Mouse (Mus musculus) cerebellum, adult (tissue): ENCODE data around the gene 2300003K06Rik.
"Not testable (repeated sequence)": the region's sequence is repeated elsewhere in the genome, so short reads cannot be mapped to it uniquely, and the experiment has no call there.

Experiments
- ATAC-seq: cut with Nextera tagmentation; 2 replicates; pipeline ENCODE4 v1.9.2; 2017; ENCODE audit warnings: mild to moderate bottlenecking, moderate library complexity, mixed read lengths; ENCODE audit not compliant: insufficient number of reproducible peaks, low FRiP score, low TSS enrichment

Gene 2300003K06Rik

GRCm38 (mm10) chr11:99837966-99838365, at the start of gene 2300003K06Rik:
2300003K06Rik (minus strand) TSS chr11:99838066.
- no peak for ATAC-seq

GRCm38 (mm10) chr11:99878887-99879286, 41.0 kb upstream of the 2300003K06Rik start, which contains the start of gene Gm11567:
Gm11567 (plus strand) TSS chr11:99879187.
- ATAC-seq, result not testable (repeated sequence)

- ATAC-seq, result not testable (repeated sequence)
These were observed 35.2 kb upstream of the 2300003K06Rik start, which contains the start of gene Krtap9-1 for GRCm38 (mm10) chr11:99873089-99873488. Krtap9-1 (plus strand) TSS chr11:99873389.

- not testable (repeated sequence) for ATAC-seq
These were observed 26.3 kb upstream of the 2300003K06Rik start, which contains the start of gene Gm11559 for GRCm38 (mm10) chr11:99864176-99864575. Gm11559 (plus strand) TSS chr11:99864476.

GRCm38 (mm10) chr11:99858761-99859160, 20.9 kb upstream of the 2300003K06Rik start:
- ATAC-seq, result no peak

- no peak for ATAC-seq
These were observed 19.8 kb upstream of the 2300003K06Rik start, which contains the start of gene Gm11568 for GRCm38 (mm10) chr11:99857617-99858016. Gm11568 (plus strand) TSS chr11:99857917.

- ATAC-seq, result no peak
These were observed 16.3 kb upstream of the 2300003K06Rik start for GRCm38 (mm10) chr11:99854121-99854520.

- ATAC-seq, result no peak
These were observed 13.6 kb upstream of the 2300003K06Rik start, which contains the start of gene Krtap4-16 for GRCm38 (mm10) chr11:99851508-99851907. Krtap4-16 (minus strand) TSS chr11:99851608.

GRCm38 (mm10) chr11:99846746-99847145, 8.9 kb upstream of the 2300003K06Rik start:
- ATAC-seq, result no peak

GRCm38 (mm10) chr11:99842185-99842584, 4.3 kb upstream of the 2300003K06Rik start:
- ATAC-seq, result no peak

GRCm38 (mm10) chr11:99815566-99815965, 22.3 kb downstream of the 2300003K06Rik start, which contains the start of gene Gm11564:
Gm11564 (minus strand) TSS chr11:99815666.
- not testable (repeated sequence) for ATAC-seq

GRCm38 (mm10) chr11:99809792-99810191, 28.1 kb downstream of the 2300003K06Rik start, which contains the start of gene Krtap4-13:
Krtap4-13 (minus strand) TSS chr11:99809892.
- ATAC-seq, result not testable (repeated sequence)

GRCm38 (mm10) chr11:99804346-99804745, 33.5 kb downstream of the 2300003K06Rik start, which contains the start of gene Gm11554:
Gm11554 (minus strand) TSS chr11:99804446.
- ATAC-seq, result not testable (repeated sequence)

- ATAC-seq, result not testable (repeated sequence)
These were observed 39.0 kb downstream of the 2300003K06Rik start, which contains the start of gene Gm11569 for GRCm38 (mm10) chr11:99798832-99799231. Gm11569 (minus strand) TSS chr11:99798932.

GRCm38 (mm10) chr11:99793367-99793766, 44.5 kb downstream of the 2300003K06Rik start, which contains the start of gene Gm11596:
Gm11596 (minus strand) TSS chr11:99793467.
- no peak for ATAC-seq
